8 mouse cellular contexts compared by ENCODE assay signal in genomic region chr1:178275738-178276053, GRCm38 (mm10). TPM values are rescaled to one million over a fixed set of nuclear protein-coding genes. Genes with fewer than 3 reads are reported as not detected.
A peak's percentile ranks its signal among the peaks of the same experiment; 100 is the strongest.
DNase-seq lines count a peak whose midpoint lies in the region; ATAC-seq lines count a peak whose summit lies in the region.

No protein-coding gene starts in this region.

- 3% methylated on average over 11 of the region's 11 CpGs for WGBS in kidney, embryonic 14.5 days
- WGBS in embryonic facial prominence, embryonic 11.5 days: 7% methylated on average over 11 of the region's 11 CpGs
- WGBS in hindbrain, embryonic 16.5 days: 6% methylated on average over 11 of the region's 11 CpGs
- 7% methylated on average over 11 of the region's 11 CpGs for WGBS in midbrain, embryonic 15.5 days

- DNase-seq in kidney, postnatal 14 days: no peak
- DNase-seq in embryonic facial prominence, embryonic 11.5 days (ENCODE audit: low spot score): no peak
- DNase-seq in gastrocnemius, adult 18-20 months (ENCODE audit: low spot score): no peak
- DNase-seq in ovary, postnatal 14 days (ENCODE audit: low spot score): no peak
- DNase-seq in frontal cortex, adult 2 months (ENCODE audit: extremely low spot score in 1 of 2, low spot score in 1 of 2): no peak

- H3K4me2 ChIP-seq in kidney, embryonic 14.5 days (replicated peaks; ENCODE audit: low read depth, low read length): peak overlapping the region; percentile 87
- peak overlapping the region; percentile 89 for H3K4me2 ChIP-seq in embryonic facial prominence, embryonic 11.5 days (ENCODE audit: low read depth, low read length)
- H3K4me2 ChIP-seq in hindbrain, embryonic 16.5 days (ENCODE audit: low read length): peak overlapping the region; percentile 78
- peak overlapping the region; percentile 81 for H3K4me2 ChIP-seq in midbrain, embryonic 15.5 days

- peak overlapping the region; percentile 87 for H3K9ac ChIP-seq in kidney, embryonic 14.5 days (ENCODE audit: low read depth, low read length)
- H3K9ac ChIP-seq in embryonic facial prominence, embryonic 11.5 days (replicated peaks; ENCODE audit: low read length): peak overlapping the region; percentile 87
- H3K9ac ChIP-seq in hindbrain, embryonic 16.5 days (ENCODE audit: low read depth, low read length): peak overlapping the region; percentile 92
- H3K9ac ChIP-seq in midbrain, embryonic 15.5 days: peak overlapping the region; percentile 85

- H3K36me3 ChIP-seq in kidney, embryonic 14.5 days (ENCODE audit: control insufficient read depth, insufficient read depth, low read length): no peaks in the 10 kb centered on the region
- H3K36me3 ChIP-seq in embryonic facial prominence, embryonic 11.5 days (replicated peaks; ENCODE audit: control insufficient read depth, insufficient read depth, low read depth, low read length): no peaks in the 10 kb centered on the region
- H3K36me3 ChIP-seq in hindbrain, embryonic 16.5 days (ENCODE audit: control insufficient read depth, insufficient read depth, low read length): no peaks in the 10 kb centered on the region
- no peaks in the 10 kb centered on the region for H3K36me3 ChIP-seq in midbrain, embryonic 15.5 days (replicated peaks)

- H3K4me3 ChIP-seq in kidney, embryonic 14.5 days (ENCODE audit: low read length): peak overlapping the region; percentile 59
- H3K4me3 ChIP-seq in embryonic facial prominence, embryonic 11.5 days (ENCODE audit: low read depth, low read length): peak overlapping the region; percentile 60
- peak overlapping the region; percentile 71 for H3K4me3 ChIP-seq in hindbrain, embryonic 16.5 days (ENCODE audit: low read length)
- H3K4me3 ChIP-seq in midbrain, embryonic 15.5 days: peak overlapping the region; percentile 73

- H3K27ac ChIP-seq in kidney, embryonic 14.5 days (ENCODE audit: low read depth, low read length): no peak overlapping the region
- H3K27ac ChIP-seq in embryonic facial prominence, embryonic 11.5 days (replicated peaks; ENCODE audit: low read depth, low read length): no peak overlapping the region
- peak overlapping the region; percentile 95 for H3K27ac ChIP-seq in hindbrain, embryonic 16.5 days (ENCODE audit: low read depth, low read length)
- peak overlapping the region; percentile 95 for H3K27ac ChIP-seq in midbrain, embryonic 15.5 days

- ATAC-seq in kidney, embryonic 14.5 days (ENCODE audit: low FRiP score, low TSS enrichment): peak; percentile 59
- ATAC-seq in embryonic facial prominence, embryonic 11.5 days (replicated peaks; ENCODE audit: insufficient number of reproducible peaks, low FRiP score, low TSS enrichment, low read depth): peak; percentile 53; the same call in 1 of the 2 replicates
- peak; percentile 67 for ATAC-seq in hindbrain, embryonic 16.5 days
- ATAC-seq in midbrain, embryonic 15.5 days (replicated peaks): peak; percentile 76

- H3K9me3 ChIP-seq in kidney, embryonic 14.5 days (ENCODE audit: control insufficient read depth, low read length): 0 out of 2 replicates have a peak, but pooled peaks cover 4% of the 10 kb centered on the region
- H3K9me3 ChIP-seq in embryonic facial prominence, embryonic 11.5 days (replicated peaks; ENCODE audit: control insufficient read depth, low read length): no peaks in the 10 kb centered on the region
- H3K9me3 ChIP-seq in hindbrain, embryonic 16.5 days (ENCODE audit: control insufficient read depth, low read length): no peaks in the 10 kb centered on the region
- H3K9me3 ChIP-seq in midbrain, embryonic 15.5 days: no peaks in the 10 kb centered on the region

- no peaks in the 10 kb centered on the region for H3K4me1 ChIP-seq in kidney, embryonic 14.5 days (ENCODE audit: control insufficient read depth, insufficient read depth, low read length)
- H3K4me1 ChIP-seq in embryonic facial prominence, embryonic 11.5 days (ENCODE audit: control insufficient read depth, insufficient read depth, low read length): no peaks in the 10 kb centered on the region
- peaks cover 7% of the 10 kb centered on the region; the same call in 1 of the 2 replicates for H3K4me1 ChIP-seq in hindbrain, embryonic 16.5 days (ENCODE audit: control insufficient read depth, insufficient read depth, low read depth, low read length)
- peaks cover 12% of the 10 kb centered on the region; the same call in 1 of the 2 replicates for H3K4me1 ChIP-seq in midbrain, embryonic 15.5 days

- no peaks in the 10 kb centered on the region for H3K27me3 ChIP-seq in kidney, embryonic 14.5 days (ENCODE audit: control insufficient read depth, insufficient read depth, low read length)
- H3K27me3 ChIP-seq in embryonic facial prominence, embryonic 11.5 days (ENCODE audit: control insufficient read depth, insufficient read depth, low read length): no peaks in the 10 kb centered on the region
- H3K27me3 ChIP-seq in hindbrain, embryonic 16.5 days (replicated peaks; ENCODE audit: control insufficient read depth, insufficient read depth, low read length): no peaks in the 10 kb centered on the region
- H3K27me3 ChIP-seq in midbrain, embryonic 15.5 days (replicated peaks): no peaks in the 10 kb centered on the region

RNA-seq across cellular contexts. Expression of gene Cox20, which starts 43.2 kb away (rescaled TPM):
- polyA plus RNA-seq in kidney, embryonic 14.5 days (2014; fragmentation: Nextera tagmentation; extraction: Ambion mirVana): 121 and 168 TPM in 2 replicates
- polyA plus RNA-seq in embryonic facial prominence, embryonic 11.5 days (2014; fragmentation: Nextera tagmentation; extraction: Ambion mirVana): 106 and 120 TPM in 2 replicates
- polyA plus RNA-seq in hindbrain, embryonic 16.5 days (2015; fragmentation: Nextera tagmentation; extraction: Ambion mirVana): 91.0 and 97.8 TPM in 2 replicates
- 104 and 107 TPM in 2 replicates for polyA plus RNA-seq in midbrain, embryonic 15.5 days (2015; fragmentation: Nextera tagmentation; extraction: Ambion mirVana)
- 10 to 100 TPM; 43.1 to 45.2 TPM for total RNA-seq in gastrocnemius, adult 18-20 months (2021)
- 86.9 and 93.7 TPM in 2 replicates for polyA plus RNA-seq in frontal cortex, adult 2 months (2012; rRNA removed)

Comparison
In these comparisons a context has a peak if more than half of its experiments do, and no peak if none do; other contexts are left out.
1. H3K27ac ChIP-seq: peak in hindbrain, embryonic 16.5 days (single experiment) and midbrain, embryonic 15.5 days (single experiment); none in kidney, embryonic 14.5 days (single experiment) and embryonic facial prominence, embryonic 11.5 days (single experiment).
2. Peak in every context shown above with its lines, with median percentiles within 50 percentile points of each other: ATAC-seq, H3K4me2 ChIP-seq, H3K4me3 ChIP-seq and H3K9ac ChIP-seq.